Mouse (Mus musculus) spleen, adult 2 months (tissue): ENCODE measurements around the gene Dhh. TPM values are rescaled to one million over a fixed set of nuclear protein-coding genes. Genes with fewer than 3 reads are reported as not detected.
A peak's percentile ranks its signal among the peaks of the same experiment; 100 is the strongest.

Experiments used
- DNase-seq, 2 experiments: peaks; one replicate each; pipeline versions ENCODE4 v3.0.0 to v3.0.0-alpha.2; 2012 to 2021; ENCODE audit warnings: low spot score in 2 of 2, low read depth in 1 of 2
- H3K27ac ChIP-seq: fragments of 200-500 bp; 2 replicates; pipeline ENCODE4 v1.5.1; 2012; ENCODE audit warnings: low read length, inconsistent platforms; ENCODE audit not compliant: insufficient read depth
- H3K27me3 ChIP-seq: fragments of 200-500 bp; 2 replicates; pipeline ENCODE4 v1.6.1; 2012; ENCODE audit warnings: mild to moderate bottlenecking, moderate library complexity, low read length, inconsistent platforms; ENCODE audit not compliant: control insufficient read depth, insufficient read depth
- H3K36me3 ChIP-seq: fragments of 200-500 bp; 2 replicates; pipeline ENCODE4 v1.6.1; 2012; ENCODE audit warnings: mild to moderate bottlenecking, low read length, inconsistent platforms; ENCODE audit not compliant: control insufficient read depth, insufficient read depth
- H3K4me1 ChIP-seq: fragments of 200-500 bp; 2 replicates; pipeline ENCODE4 v1.6.1; 2011; ENCODE audit warnings: inconsistent platforms; ENCODE audit not compliant: control insufficient read depth, insufficient read depth, insufficient read length
- H3K4me3 ChIP-seq: fragments of 200-500 bp; 2 replicates; pipeline ENCODE4 v1.5.1; 2011; ENCODE audit warnings: mild to moderate bottlenecking, inconsistent platforms; ENCODE audit not compliant: insufficient read depth, insufficient read length; ENCODE audit errors: extremely low read depth
- CTCF ChIP-seq: fragments of 200-500 bp; IDR thresholded peaks from 2 replicates; pipeline ENCODE4 v1.5.1; 2011; ENCODE audit warnings: mild to moderate bottlenecking, inconsistent platforms; ENCODE audit not compliant: insufficient read depth, insufficient read length, insufficient replicate concordance; ENCODE audit errors: extremely low read depth
- POLR2A ChIP-seq: fragments of 200-500 bp; IDR thresholded peaks from 2 replicates; pipeline ENCODE4 v1.6.1; 2011; ENCODE audit warnings: low read depth, low read length, inconsistent platforms
- WGBS: fragments of 180-500 bp; shearing (Covaris S2); methylation state at CpG from one replicate; pipeline ENCODE4 v1.1.7; 2018; 5-methylcytosine and 5-hydroxymethylcytosine counted together
- polyA plus RNA-seq: library from polyadenylated mRNA; depleted of rRNA; stranded (reverse); fragments of >200 nt; gene quantifications from 2 replicates; pipeline ENCODE4 v1.2.3, GENCODE M21; 2012

The Dhh gene
- polyA plus RNA-seq, 1 experiment, result 2.3 TPM

- Histone ChIP-seq H3K4me1 (peaks cover 21% of the 10 kb centered on the region), H3K27me3 (no peaks in the 10 kb centered on the region), H3K36me3 (peaks cover 31% of the 10 kb centered on the region), H3K27ac (peak overlapping the region; percentile 31; the same call in 1 of the 2 replicates), H3K4me3 (no peak overlapping the region)
- 3% methylated on average over 6 of the region's 6 CpGs for WGBS
- TF ChIP-seq POLR2A, result no peak
- peak; percentile 64 to 76 for DNase-seq
Observed at GRCm38 (mm10) chr15:98867321-98867720, 31.0 kb downstream of the Dhh start.

DNA sequence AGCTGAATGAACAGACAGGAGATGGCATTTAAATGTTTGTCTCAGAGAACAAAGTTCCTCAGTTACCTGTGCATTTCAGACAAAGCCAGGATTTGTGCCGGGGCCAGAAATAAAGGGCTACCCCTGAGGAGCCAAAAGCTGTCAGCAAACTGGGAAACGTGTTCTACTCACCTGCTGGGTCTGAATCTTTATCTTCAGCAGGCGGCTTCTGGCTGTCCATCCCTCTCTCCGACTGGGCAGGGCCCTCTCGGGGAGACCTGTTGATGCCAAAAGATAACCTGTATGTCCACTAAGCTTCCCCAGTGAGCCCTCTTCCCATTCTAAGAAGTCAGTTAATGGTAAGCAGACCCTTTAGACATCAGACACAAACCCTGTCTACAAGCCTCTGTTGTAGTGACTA is 31.8 kb downstream of the Dhh start:
- H3K27ac ChIP-seq, result no peak overlapping the region
- 94% methylated on average over 5 of the region's 5 CpGs for WGBS
- no peaks in the 10 kb centered on the region for H3K27me3 ChIP-seq
- TF ChIP-seq CTCF (no peak), POLR2A (no peak)
- no peak for DNase-seq
- H3K36me3 ChIP-seq, result peaks cover 39% of the 10 kb centered on the region
- peaks cover 21% of the 10 kb centered on the region for H3K4me1 ChIP-seq
- H3K4me3 ChIP-seq, result no peak overlapping the region

DNA sequence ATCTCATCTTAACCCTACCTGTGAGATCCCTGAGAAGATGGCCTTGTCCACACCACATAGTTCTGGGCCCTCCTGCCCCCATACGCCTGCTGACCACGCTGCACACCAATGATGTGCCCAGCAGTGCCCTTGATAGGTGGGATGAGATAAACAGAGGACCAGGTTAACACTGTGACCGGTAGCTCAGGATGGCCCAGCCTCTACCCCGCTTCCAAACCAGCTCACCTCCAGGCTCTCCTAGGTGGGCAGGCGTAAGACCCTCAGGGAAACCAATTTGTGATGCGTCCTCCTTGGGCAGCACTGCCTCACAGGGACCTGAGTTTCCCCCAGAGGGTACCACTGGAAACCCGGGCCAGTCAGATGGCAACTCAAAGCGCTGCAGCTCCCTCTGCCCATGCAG is 32.6 kb downstream of the Dhh start:
- H3K4me1 ChIP-seq, result peaks cover 21% of the 10 kb centered on the region
- no peaks in the 10 kb centered on the region for H3K27me3 ChIP-seq
- TF ChIP-seq CTCF, result no peak
- TF ChIP-seq POLR2A, result no peak
- no peak for DNase-seq
- H3K4me3 ChIP-seq, result no peak overlapping the region
- peaks cover 46% of the 10 kb centered on the region for H3K36me3 ChIP-seq
- WGBS, result 97% methylated on average over 8 of the region's 8 CpGs
- H3K27ac ChIP-seq, result no peak overlapping the region

- Histone ChIP-seq H3K4me3 (no peak overlapping the region), H3K27me3 (no peaks in the 10 kb centered on the region), H3K27ac (no peak overlapping the region), H3K4me1 (peaks cover 21% of the 10 kb centered on the region), H3K36me3 (peaks cover 53% of the 10 kb centered on the region)
- TF ChIP-seq POLR2A, result no peak
- no peak for TF ChIP-seq CTCF
- no peak for DNase-seq
- WGBS, result 93% methylated on average over 6 of the region's 6 CpGs
Observed at GRCm38 (mm10) chr15:98864951-98865350, 33.4 kb downstream of the Dhh start.

DNA sequence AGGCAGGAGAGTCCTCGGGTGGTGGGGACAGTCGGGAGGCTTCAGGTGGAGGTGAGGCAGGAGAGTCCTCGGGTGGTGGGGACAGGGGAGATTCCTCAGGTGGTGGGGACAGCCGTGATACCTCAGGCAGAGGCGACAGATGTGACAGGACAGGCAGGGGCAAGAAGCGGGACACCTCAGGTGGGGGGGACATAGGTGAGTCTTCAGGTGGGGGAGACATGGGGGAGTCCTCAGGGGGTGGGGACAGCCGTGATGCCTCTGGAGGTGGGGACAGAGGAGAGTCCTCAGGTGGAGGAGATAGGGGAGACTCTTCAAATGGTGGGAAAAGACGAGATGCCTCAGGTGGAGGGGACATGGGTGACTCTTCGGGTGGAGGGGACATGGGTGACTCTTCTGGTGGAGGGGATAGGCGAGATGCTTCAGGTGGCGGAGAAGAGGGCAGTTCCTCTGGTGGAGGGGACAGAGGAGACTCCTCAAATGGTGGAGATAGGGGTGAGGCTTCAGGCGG is 34.8 kb downstream of the Dhh start:
- Histone ChIP-seq H3K4me3 (no peak overlapping the region), H3K4me1 (peaks cover 11% of the 10 kb centered on the region)

GRCm38 (mm10) chr15:98861701-98862410 is 36.5 kb downstream of the Dhh start:
- 93% methylated on average over 21 of the region's 21 CpGs for WGBS
- peaks cover 77% of the 10 kb centered on the region for H3K36me3 ChIP-seq
- TF ChIP-seq POLR2A (no peak), CTCF (no peak)
- no peak overlapping the region for H3K27ac ChIP-seq
- H3K4me1 ChIP-seq, result no peaks in the 10 kb centered on the region
- no peaks in the 10 kb centered on the region for H3K27me3 ChIP-seq
- H3K4me3 ChIP-seq, result no peak overlapping the region
- DNase-seq, result no peak

More for the DNA sequence above, 34.8 kb downstream of the Dhh start:
- 92% methylated on average over 12 of the region's 12 CpGs for WGBS
- Histone ChIP-seq H3K27me3 (no peaks in the 10 kb centered on the region), H3K27ac (no peak overlapping the region), H3K36me3 (peaks cover 62% of the 10 kb centered on the region)
- no peak for DNase-seq
- TF ChIP-seq CTCF (no peak), POLR2A (no peak)

DNA sequence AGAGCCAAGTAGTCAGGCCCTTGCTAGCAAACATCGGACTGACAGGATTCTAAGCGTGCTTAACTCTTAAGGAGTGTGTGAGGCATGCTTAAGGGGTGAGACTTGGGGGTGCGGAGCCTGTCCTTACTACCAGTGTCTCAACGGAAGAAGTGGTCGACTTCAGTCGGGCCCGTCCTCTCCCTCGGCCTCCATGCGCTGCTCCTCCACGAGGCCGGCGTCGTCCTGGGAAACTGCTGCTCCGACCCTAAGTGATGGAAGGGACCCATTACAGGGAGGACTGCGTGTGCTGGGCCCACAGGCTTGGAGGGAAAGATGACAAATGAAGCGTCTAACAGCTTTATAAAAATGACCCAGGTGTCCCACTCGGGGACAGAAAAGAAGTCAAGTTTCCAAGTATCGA is 37.4 kb downstream of the Dhh start:
- no peaks in the 10 kb centered on the region for H3K4me1 ChIP-seq
- DNase-seq, result no peak
- WGBS, result 96% methylated on average over 18 of the region's 18 CpGs
- no peak overlapping the region for H3K27ac ChIP-seq
- no peaks in the 10 kb centered on the region for H3K27me3 ChIP-seq
- no peak overlapping the region for H3K4me3 ChIP-seq
- TF ChIP-seq POLR2A (no peak), CTCF (no peak)
- H3K36me3 ChIP-seq, result peaks cover 83% of the 10 kb centered on the region
